Mouse (Mus musculus): ENCODE measurements around the gene Cyp2c23.
A peak's percentile ranks its signal among the peaks of the same experiment; 100 is the strongest.

The Cyp2c23 gene

DNA sequence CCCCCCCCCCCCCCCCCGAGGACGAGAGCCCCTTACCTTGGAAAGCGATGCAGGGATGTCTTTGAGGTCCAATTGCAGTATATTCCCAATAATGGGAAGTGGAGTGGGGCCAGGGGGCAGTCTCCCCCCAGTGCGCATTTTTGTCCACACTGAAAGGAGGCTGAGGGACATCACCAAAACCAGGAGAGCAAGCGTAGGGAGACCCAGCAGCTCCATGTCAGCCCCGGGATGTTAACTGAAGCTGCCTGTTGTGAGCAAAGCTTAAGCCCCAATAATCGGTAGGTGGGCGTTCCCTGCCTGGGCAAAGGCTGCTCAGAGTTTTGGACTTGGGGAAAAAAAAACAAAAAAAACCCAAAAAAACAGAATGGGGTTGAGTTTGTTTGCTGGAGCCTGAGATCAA, at the start of gene Cyp2c23:
TSS of gene Cyp2c23 (minus strand) at position 237 of the 400 bp plus-strand sequence.
- DNase-seq: no peak

DNA sequence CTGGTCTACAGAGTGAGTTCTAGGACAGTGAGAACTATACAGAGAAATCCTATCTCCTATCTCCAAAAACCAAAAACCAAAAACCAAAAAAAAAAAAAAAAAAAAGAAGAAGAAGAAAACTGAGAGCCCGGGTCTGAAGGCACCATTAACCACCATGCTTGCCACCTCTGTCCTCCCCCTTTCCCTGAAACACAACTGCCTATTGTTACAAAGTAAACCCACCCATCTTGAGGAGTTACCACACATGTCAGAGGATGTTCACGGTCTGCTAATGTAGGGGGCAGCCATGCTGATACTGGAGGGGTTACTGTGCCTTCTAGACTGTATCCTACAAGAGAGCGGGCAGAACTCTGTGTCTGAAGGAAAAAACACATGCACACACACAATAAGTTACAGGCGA, 48.0 kb upstream of the Cyp2c23 start:
- DNase-seq: no peak

DNA sequence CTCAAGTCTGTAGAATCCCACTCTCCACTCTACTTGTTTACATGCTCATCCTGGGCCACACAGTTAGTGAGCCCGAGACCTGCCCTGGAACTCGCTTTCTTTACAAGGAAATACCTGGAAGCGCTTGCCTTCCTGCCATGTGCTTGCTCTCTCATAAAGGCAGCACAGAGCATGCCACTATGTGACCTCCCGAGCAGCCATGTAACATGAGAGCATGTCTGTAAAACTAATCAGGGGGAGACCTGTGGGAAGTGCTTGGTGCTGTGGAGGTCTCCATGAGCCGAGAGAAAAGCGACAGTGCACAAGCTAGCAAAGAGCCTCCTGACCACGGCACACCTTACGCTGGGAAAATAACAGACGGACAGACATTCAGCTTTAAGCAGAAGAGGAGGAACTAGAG, 47.4 kb upstream of the Cyp2c23 start:
- DNase-seq: no peak

DNA sequence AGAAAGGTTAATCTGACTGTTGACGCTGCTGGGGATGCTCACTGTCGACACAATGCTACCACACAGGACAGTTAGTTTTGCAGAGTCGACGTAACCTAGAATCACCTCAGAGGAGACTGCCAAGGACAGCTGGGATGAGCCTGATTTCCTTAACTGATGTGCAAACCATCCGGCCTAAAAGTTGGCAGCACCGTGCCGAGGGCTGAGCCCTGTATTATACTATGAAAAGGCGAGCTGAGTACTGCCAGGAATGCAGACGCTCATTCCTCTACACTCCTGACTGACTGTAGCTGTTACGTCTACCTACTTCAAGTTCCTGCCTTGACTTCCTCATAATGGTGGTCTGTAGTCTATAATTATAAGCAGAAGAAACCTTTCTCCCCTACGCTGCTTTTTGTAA, 46.0 kb upstream of the Cyp2c23 start:
- no peak for DNase-seq

DNA sequence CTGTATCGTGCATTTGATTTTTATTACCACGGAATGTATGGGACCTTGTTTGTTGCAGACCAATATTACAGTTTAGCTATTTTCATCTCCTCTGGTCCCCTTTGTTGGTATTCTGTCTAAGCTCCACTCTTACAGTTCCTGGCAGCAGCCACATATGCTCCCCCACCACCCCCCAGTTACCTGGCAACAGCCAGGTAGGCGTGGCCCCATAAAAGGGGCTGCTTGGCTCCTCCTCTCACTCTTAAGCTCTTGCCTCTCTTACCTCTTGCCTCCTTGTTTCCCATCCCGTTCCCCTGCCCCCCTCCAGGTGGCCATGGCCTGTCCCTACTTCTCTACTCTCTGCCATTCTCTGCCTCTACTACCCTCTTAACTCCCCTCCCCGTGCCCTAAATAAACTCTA, 42.2 kb upstream of the Cyp2c23 start:
- DNase-seq: no peak

DNA sequence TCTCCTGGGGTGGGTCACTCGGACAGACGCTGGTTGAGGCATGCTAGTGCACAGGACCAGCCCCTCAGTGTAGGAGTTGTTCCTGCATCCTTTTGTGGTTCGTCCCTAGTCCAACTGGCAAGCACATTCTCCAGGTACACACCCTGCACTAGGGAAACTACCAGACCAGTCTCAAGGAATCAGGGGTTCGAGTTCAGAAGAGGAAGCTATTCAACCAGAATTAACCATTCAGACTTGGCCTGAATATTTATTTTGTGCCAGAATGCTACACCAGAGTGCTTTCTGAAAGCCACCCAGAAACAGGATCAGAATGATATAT, 40.9 kb upstream of the Cyp2c23 start:
- no peak for DNase-seq

DNA sequence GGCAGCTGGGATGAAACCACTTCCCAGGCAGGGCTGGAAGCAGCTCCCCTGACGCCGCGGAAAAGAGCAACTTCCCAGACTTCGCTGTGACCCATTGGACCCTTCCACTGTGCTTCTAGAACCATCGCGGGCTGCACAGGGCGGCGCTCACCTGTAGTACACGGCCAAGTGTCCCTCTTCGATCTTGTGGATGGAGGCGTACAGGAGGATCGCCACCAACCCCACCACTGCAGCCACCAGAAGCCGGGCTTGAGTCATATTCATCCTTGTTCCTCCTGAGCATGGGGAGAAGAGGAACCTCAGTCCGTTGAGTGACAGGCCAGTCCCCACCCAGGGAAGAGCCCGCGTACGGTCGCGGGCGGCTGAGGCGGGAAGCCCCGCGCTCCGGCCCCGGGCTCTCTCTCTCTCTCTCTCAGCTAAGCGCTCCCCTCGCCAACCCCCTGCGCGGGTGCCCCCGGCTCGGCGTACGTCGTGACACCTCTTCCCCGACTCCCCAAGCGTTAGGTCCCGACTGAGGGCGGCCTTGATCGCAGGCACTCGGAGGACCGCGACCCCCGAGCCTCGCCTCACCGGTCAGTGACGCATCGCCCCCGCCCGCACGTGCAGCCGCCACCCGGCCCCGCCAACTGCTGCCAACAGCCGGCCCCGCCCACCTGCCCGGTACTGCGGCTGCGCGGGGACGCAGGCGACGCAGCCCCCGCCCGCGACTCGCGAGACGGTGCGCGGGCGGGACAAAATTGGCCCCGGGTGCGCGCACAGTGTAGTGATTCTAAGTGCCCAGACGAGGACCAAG, 40.3 kb upstream of the Cyp2c23 start, which contains the start of gene Erlin1:
TSS of gene Erlin1 (minus strand) at position 665 of the 793 bp plus-strand sequence.
- DNase-seq: peak; percentile 92

DNA sequence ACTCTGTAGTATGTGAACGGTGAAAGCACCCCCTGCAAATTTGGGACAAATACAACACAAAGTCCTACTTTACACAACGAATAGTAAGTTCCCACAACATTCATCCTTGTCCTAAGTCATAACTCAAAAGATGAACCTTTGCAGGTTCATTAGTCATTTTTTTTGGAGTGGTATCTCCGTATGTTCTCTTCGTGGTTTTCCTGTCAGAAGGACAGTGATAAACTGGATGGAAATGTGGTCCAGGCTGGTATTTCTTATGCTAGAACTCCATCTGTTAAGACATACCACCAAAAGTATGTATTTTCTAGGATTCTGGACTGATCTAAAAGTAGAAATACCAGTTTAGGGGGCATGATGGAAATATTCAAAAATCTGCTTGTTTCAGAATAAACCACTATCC, 39.2 kb upstream of the Cyp2c23 start:
- DNase-seq: no peak

DNA sequence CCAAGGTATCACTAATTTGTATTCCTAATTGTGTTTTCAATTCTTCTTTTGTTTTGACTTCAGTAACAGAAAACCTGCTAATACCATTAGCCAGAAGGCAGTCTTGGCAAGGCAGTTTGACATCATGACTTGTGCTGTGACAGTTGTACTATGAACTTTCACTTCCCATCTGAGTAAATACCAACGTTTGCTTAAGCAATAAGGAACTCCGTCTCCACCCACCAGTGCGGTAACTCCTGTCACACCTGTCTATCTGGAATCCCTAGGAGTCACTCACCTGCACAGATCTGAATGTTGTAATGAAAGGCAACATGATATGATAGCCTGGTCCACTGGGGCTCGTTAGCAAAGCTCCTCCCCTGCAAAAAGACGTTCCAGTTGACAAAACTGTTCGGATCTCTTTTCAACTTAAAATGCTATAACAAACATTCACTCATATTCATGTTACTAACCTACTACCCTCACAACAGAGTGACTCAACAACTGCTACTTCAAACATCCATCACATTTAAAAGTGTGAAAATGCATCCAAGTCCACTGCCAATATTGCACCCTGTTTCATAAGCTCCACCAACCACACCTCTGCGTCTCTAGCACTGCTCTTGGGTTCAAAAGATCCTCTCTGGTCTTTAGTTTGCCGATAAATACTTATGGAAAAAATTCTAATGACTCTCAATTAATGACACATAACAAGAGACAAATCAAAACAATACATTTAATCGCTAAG, 38.5 kb upstream of the Cyp2c23 start:
- DNase-seq: no peak

DNA sequence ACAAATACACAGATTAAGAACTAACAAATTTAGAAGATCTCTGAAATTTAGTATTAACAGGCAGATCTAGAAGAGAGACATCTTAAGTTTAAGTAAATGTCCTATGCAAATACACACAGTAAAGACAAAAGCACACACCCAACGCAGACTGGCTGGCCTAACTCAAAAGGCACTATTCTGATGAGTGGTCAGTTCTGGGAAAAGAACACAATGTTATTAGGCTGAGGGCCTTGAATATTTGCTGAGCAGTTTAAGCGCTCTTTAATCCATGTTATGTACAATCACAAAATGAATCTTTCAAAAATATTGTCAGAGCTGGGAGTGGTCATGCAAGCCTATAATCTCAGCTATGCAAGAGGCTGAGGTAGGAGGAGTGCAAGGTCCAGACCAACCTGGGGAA, 35.7 kb upstream of the Cyp2c23 start:
- DNase-seq: no peak

DNA sequence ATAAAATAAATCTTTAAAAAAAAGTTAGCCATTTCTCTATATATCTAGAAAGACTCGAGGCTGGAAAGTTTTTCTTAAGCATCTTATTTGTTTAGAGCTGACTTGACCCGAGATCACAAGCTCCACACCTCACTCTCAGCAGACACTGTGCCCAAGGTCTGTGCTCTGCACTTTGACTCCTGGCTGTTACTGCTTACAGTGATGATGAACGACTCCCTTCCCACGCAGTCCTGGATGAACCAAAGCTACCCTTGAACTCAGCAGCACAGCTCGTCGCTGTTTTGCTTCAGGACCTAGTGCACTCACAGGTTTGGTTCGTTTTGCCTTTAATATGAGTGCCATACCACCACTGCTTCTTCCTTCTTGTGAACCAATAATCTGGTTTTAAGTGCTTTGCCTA, 34.8 kb upstream of the Cyp2c23 start:
- no peak for DNase-seq

DNA sequence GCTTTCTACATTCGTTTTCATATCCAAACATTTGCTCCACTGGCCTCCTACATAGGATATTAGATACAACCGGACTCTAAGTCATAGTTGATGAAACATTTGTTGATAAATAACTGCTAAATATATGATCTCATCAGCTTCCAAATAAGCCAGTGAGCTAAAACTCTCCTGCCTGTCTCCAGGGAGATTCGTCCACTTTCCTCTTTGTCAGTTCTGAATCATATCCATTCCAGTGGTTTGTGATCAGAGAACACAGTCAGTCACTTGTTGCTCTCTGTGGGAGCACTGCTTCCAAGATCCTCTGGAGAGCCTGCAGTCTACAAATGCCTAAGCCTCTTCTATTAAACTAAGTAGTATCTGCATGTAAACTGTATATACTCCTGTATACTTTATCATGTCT, 31.2 kb upstream of the Cyp2c23 start:
- no peak for DNase-seq

DNA sequence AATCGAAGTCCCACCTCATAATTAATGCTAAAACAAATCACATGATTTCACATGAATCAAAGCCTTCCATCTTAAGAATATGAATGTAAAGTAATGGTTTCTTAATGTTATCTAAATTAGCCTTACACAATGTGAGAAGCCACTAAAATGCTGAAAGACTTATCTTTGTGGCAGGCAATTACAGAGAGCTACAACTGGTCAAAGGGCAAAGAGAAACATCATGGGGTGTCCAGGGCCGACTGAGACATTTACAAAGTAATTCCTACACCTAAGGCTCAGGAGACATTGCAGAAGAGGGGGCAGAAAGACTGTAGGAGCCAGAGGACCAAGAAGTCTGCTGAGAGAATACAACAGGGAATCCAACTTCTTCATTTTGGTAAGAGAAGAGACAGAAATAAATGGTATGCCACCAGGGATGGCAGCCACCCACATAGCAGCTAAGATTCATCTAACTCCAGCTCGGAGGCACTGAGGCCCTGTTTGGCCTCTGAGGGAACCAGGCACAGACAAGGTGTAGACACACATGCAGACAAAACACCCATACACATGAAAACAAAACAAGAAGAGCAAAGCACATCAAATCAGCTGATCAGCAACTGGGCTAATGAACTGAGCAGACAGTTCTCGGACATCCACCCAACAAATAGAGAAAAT, 26.3 kb upstream of the Cyp2c23 start:
- DNase-seq: no peak

DNA sequence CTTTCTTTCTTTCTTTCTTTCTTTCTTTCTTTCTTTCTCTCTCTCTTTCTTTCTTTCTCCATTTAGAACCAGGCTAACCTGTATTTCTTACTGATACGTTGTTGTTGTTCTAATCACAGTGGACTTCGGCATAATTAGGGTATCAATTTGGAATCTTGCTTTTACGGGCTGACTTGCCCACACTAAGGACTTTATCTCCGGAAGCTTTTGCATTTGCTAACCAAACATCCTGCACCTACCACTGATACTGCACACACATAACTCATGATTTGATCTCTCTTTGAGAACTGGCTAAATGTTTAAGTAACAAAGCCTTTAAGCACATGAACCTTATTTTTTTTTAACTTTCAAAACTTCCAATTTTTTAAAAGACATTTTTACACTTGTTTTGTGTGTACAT, 21.4 kb upstream of the Cyp2c23 start:
- DNase-seq: no peak

DNA sequence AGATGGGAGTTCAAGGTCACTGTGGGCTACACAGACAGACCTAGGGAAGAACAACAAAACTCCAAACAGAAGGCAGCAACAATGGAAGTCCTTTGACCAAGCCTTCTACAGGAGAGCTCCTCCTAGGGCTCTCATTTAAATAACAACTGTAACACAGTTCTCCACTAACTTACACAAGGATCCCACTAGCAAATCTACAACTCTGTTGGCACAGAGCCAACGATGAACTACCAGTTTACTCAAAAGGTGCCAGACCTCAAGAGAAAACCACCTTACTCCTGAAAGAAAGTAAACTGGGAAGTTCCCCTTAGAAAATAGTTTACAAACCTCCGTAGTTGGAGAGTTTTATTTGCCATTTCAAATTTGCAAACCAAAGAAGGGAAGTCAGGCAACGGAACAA, 20.3 kb upstream of the Cyp2c23 start:
- no peak for DNase-seq

DNA sequence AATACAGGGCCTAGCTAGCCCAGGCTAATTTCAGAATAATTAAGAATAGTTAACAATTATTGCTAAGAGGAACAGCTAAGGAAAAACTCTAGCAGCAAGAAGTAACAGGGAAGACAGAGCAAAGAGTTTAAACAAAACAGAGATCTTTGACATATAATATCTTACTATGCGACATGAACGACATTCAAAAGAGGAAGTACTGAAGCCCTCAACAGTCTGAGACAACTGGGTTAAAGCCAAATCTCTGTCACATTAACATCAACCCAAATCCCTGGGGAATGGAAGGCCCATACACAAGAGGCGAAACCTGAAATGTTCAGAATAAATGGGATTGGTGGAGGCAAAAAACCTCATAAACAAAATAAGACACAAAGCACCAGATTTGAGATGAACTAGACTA, 16.8 kb upstream of the Cyp2c23 start:
- DNase-seq: no peak

DNA sequence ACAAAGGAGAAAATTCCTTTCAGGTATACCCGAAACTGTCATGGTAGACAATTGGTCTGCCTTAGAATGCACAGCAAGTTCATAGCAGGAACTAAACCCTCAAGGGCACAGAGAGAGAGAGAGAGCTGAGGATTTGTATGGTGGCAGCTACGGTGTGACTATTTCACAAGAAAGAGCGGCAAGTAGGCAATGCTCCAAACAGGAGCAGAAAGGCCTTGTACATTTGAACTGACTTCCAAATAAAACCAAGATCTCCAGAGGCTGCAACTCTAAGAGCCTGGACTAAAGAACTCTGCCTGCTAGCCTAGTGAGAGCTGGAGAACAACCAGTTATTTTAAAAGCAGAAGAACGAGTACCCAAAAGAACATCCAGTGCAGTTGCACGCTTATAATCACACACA, 13.1 kb upstream of the Cyp2c23 start:
- DNase-seq: no peak

DNA sequence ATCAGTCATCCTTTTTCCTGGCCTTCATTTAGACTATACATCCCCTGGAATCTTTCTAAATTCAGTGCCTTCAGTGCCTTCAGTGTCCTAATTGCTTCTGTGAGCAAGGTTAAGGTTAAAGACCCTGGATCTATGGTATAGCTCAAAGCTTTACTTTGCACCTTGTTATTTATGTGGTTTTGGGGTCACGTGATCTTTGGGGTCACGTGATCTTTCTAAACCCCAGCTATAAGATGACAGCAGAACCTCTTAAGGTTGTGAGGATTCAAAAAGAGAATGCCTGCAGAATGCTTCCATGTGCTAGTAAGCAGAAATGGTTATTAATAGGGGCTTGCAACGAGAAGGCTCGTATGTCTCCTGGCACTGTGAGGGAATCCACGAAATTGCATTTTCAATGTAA, 4.4 kb upstream of the Cyp2c23 start:
- DNase-seq: no peak

DNA sequence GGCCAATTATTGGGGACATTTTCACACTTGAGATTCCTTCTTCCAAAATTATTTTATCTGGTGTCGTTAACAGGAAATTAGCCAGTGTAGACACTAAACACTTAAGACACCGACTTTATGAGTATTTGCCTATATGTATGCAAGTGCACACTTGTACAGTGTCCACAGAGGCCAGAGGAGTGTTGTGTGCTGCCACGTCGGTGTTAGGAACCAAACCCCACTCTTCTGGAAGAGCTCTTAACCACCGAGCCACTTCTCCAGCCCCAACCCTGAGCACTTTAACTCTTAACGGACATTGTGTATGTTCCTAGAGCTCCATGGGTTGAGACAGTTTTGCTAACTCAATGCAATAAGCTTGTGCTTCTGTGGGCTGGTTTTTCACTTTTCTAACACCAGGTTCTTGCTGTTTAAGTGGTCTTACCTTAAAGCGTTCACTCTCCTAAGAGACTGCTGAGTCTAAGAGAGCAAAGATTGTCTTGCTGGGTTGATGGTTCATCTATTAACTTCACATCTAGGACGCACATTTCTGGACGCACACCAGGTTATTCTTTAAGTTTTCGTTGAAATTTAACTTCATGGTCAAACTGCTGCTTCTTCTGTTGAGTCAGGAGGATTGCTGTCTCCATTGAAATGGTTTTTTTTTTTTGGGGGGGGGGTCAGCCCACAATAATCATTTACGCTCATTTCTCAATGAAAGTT, 3.2 kb upstream of the Cyp2c23 start:
- DNase-seq: no peak

DNA sequence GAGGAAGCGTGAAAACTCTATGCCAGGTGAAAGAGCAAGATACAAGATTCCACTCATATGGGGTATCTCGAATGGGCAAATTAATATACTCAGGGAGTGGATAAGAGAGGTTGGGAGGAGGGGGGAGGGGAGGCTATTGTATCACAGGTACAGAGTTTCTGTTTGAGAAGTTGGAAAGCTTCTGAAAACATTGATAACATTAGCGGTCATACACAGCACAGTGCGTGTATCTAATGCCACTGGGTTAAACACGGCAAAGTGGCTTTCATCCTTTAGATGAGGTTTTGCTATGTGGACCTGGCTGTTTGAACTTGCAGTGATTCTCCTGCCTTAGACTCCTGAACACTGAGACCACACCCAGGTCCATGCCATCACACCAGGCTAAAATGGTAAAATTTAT, 1.0 kb upstream of the Cyp2c23 start:
- DNase-seq: no peak

DNA sequence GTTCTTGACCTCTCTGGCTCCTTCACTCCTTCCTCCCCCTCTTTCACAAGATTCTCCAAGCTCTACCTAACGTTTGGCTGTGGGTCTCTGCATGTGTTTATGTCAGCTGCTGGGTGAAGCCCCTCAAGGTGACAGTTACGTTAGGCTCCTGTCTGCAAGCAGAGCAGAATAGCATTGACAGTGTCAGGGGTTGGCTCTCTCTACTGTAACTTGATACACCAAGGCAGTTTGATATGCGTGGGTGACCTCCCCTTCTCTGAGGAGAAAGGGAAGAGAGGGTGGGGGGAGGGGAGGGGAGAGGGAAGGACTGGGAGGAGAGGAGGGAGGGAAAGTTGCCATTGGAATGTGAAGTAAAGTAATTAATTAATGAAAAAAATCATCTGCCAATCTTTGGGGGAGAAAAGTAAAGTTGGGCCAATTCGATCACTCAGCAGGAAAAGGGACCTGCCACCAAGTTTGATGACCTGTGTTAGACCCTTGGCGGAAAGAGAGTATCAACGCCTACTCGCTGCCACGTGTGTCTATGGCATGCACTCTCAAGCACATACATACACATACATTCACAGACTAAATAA, 2.0 kb downstream of the Cyp2c23 start:
- DNase-seq: no peak

DNA sequence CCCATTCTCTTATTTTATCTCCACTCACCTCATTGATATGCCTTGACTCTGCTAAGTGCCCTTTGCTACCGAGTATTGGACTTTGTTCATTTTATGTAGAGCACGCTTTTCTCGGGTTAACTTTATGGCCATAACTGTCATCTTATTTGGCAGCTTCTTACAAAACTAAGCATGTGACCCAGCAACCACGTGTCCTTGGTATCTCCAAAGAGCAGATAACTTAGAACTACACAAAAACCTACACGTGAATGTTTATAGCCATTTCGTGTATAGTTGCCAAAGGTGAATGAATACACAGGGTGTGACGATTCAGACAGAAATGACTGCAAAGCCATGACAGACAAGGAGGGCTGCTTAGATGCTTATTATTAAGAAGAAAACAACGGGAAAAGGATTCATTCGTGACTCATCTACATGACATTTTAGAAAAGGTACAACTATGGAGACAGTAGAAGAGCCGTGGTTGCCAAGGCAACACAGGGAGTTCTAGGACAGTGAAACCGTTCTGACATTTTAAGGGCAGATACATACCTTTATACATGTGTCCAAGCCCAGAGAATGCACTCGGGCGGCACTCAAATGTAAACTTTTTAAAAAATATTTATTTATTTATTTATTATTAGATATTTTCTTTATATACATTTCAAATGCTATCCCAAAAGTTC, 4.0 kb downstream of the Cyp2c23 start:
- no peak for DNase-seq

DNA sequence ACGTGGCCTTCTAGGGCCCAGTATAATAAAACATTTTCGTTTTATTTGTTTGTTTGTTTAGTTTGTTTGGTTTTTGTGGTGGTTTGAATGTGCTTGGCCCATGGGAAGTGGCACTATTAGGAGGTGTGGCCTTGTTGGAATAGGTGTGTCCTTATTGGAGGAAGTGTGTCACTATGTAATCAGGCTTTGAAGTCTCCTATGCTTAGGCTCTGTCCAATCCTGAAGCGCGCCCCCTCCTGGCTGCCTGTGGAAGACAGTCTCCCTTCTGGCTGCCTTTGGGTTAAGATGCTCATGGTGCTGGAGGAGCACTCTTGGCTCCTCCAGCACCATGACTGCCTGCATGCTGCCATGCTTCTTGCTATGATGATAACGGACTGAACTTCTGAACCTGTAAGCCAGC, 5.9 kb downstream of the Cyp2c23 start:
- DNase-seq: no peak

Measured in lung, postnatal 14 days (tissue).